21 mouse cellular contexts compared by ENCODE assay signal in genomic region chr19:6068951-6069350, GRCm38 (mm10). TPM values are rescaled to one million over a fixed set of nuclear protein-coding genes. Genes with fewer than 3 reads are reported as not detected.
DNase-seq lines count a peak whose midpoint lies in the region; ATAC-seq and TF ChIP-seq lines count a peak whose summit lies in the region.
"Had no signal": no experiment of that assay in that cellular context is flagged by ENCODE, and none has a peak within 500 bp of the region (broad histone marks: within the 10 kb centered on the region; RNA-seq: fewer than 3 reads in every experiment).

No protein-coding gene starts in this region.

- no peak overlapping the region for H3K27ac ChIP-seq in layer of hippocampus, adult 2 months
- H3K27ac ChIP-seq in gastrocnemius, adult 2 months: no peak overlapping the region
- H3K27ac ChIP-seq: heart, adult 2 months had no signal

- TF ChIP-seq CTCF in layer of hippocampus, adult 2 months (conservative IDR thresholded peaks at IDR 0.05): peak; percentile 30; the same call in 1 of the 2 replicates
- no peak for TF ChIP-seq CTCF in gastrocnemius, adult 2 months (IDR thresholded peaks at IDR 0.05)

- H3K4me3 ChIP-seq in layer of hippocampus, adult 2 months: no peak overlapping the region
- no peak overlapping the region for H3K4me3 ChIP-seq in gastrocnemius, adult 2 months
- H3K4me3 ChIP-seq: heart, adult 2 months; liver, embryonic 15.5 days; midbrain, embryonic 15.5 days had no signal

- ATAC-seq in erythroid progenitor cell, adult 5-6 weeks (replicated peaks; ENCODE audit: low FRiP score, poor library complexity, severe bottlenecking): no peak
- ATAC-seq: lung, postnatal 0 days; midbrain, embryonic 15.5 days had no signal

- intact Hi-C loops in gastrocnemius, adult 2 months (cut with DNase I): no loop called here

- no peak for DNase-seq in layer of hippocampus, adult 2 months (ENCODE audit: low spot score in 2 of 2)
- DNase-seq in layer of hippocampus, adult 9-10 months (ENCODE audit: low spot score): no peak
- peak; percentile 25 for DNase-seq in urinary bladder, postnatal 14 days (ENCODE audit: low spot score)
- no peak for DNase-seq in urinary bladder, postnatal 36 days (ENCODE audit: low spot score in 2 of 2)
- DNase-seq in induced T-regulatory cell, adult 2 months (ENCODE audit: low read depth): peak; percentile 46
- peak; percentile 77 for DNase-seq in thymus, postnatal 4 days
- DNase-seq in gastrocnemius, adult 2 months: no peak
- DNase-seq: adrenal gland, postnatal 25 days; cerebellum, adult 11 months; cerebellum, postnatal 10 days; gastrocnemius, postnatal 14 days; heart, adult 2 months; kidney, adult 9 months; right cerebral cortex, postnatal 4 days had no signal

RNA-seq across cellular contexts. Expression of gene Tm7sf2, which starts 0.8 kb away (rescaled TPM):
- 10 to 100 TPM; 25.3 to 26.0 TPM for total RNA-seq in layer of hippocampus, adult 2 months (2021)
- 1 to 10 TPM; 4.6 TPM for total RNA-seq in gastrocnemius, adult 2 months (2021)
- 14.1 TPM in 1 of 2 replicates, not detected in the other for total RNA-seq in erythroid progenitor cell, adult 5-6 weeks (2015; ENCODE audit: low replicate concordance)
- 1.9 TPM in 1 of 2 replicates, not detected in the other for total RNA-seq in erythroid progenitor cell, adult 5-6 weeks (2017; ENCODE audit: low replicate concordance)

RNA-seq across cellular contexts. Expression of gene Znhit2, which starts 8.0 kb away (rescaled TPM):
- total RNA-seq in layer of hippocampus, adult 2 months (2021): 10 to 100 TPM; 39.0 to 42.5 TPM
- 1 to 10 TPM; 8.3 to 8.5 TPM for total RNA-seq in gastrocnemius, adult 2 months (2021)
- total RNA-seq in erythroid progenitor cell, adult 5-6 weeks (2015; ENCODE audit: low replicate concordance): 5.9 and 7.2 TPM in 2 replicates
- total RNA-seq in erythroid progenitor cell, adult 5-6 weeks (2017; ENCODE audit: low replicate concordance): 3.0 and 5.7 TPM in 2 replicates

RNA-seq across cellular contexts. Expression of gene Vps51, which starts 8.1 kb away (rescaled TPM):
- total RNA-seq in layer of hippocampus, adult 2 months (2021): 100 to 1,000 TPM in 1 of 2 experiments, 10 to 100 TPM in 1; 96.5 to 103 TPM
- 10 to 100 TPM; 20.6 to 23.9 TPM for total RNA-seq in gastrocnemius, adult 2 months (2021)
- 17.3 and 30.2 TPM in 2 replicates for total RNA-seq in erythroid progenitor cell, adult 5-6 weeks (2015; ENCODE audit: low replicate concordance)
- total RNA-seq in erythroid progenitor cell, adult 5-6 weeks (2017; ENCODE audit: low replicate concordance): 10.5 and 10.9 TPM in 2 replicates

RNA-seq across cellular contexts. Expression of gene Tmem262, which starts 10.9 kb away (rescaled TPM):
- total RNA-seq in layer of hippocampus, adult 2 months (2021): not detected
- total RNA-seq in gastrocnemius, adult 2 months (2021): not detected
- total RNA-seq in erythroid progenitor cell, adult 5-6 weeks (2015; ENCODE audit: low replicate concordance): not detected in 2 replicates
- not detected in 2 replicates for total RNA-seq in erythroid progenitor cell, adult 5-6 weeks (2017; ENCODE audit: low replicate concordance)
- total RNA-seq: ES-E14; gastrocnemius, postnatal 14 days; heart, adult 2 months; hematopoietic stem cell, adult 5-6 weeks; layer of hippocampus, postnatal 14 days had no signal

RNA-seq across cellular contexts. Expression of gene Fau, which starts 11.3 kb away (rescaled TPM):
- total RNA-seq in layer of hippocampus, adult 2 months (2021): 100 to 1,000 TPM; 676 to 714 TPM
- 100 to 1,000 TPM; 410 to 473 TPM for total RNA-seq in gastrocnemius, adult 2 months (2021)
- total RNA-seq in erythroid progenitor cell, adult 5-6 weeks (2015; ENCODE audit: low replicate concordance): 666 and 864 TPM in 2 replicates
- total RNA-seq in erythroid progenitor cell, adult 5-6 weeks (2017; ENCODE audit: low replicate concordance): 450 and 703 TPM in 2 replicates

Comparison
In these comparisons a context has a peak if more than half of its experiments do, and no peak if none do; other contexts are left out.
1. DNase-seq: peak in urinary bladder, postnatal 14 days (single experiment), induced T-regulatory cell, adult 2 months (single experiment) and thymus, postnatal 4 days (single experiment); none in layer of hippocampus, adult 2 months (0 of 2), layer of hippocampus, adult 9-10 months (single experiment), urinary bladder, postnatal 36 days (0 of 2) and gastrocnemius, adult 2 months (single experiment).
2. RNA of gene Znhit2, which starts 8.0 kb away (total RNA-seq): 39.0 to 42.5 TPM in layer of hippocampus, adult 2 months; 8.3 to 8.5 TPM in gastrocnemius, adult 2 months and 3.0 to 7.2 TPM in erythroid progenitor cell, adult 5-6 weeks; every median in the first group is over 4 times any median in the second.